In the genomic region with DNA sequence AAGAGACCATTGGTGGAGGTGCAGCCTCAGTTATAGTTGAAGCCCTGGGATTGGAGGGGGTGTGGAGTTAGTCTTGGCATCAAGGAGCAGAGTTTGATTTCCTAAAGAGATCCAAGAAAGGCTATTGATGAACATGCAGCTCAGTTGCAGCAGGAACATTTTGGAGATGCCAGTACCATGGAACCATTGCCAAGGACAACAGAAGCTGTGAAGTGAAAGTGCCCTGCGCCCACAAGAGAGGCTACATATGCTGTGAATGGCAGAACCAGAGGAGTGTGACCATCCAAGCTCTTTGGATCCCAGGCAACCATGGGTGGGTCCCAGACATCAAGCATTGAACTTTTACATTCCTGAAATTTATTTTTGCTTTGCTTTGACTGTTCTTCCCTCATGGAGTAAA, we compare ENCODE assay signal across 18 mouse cellular contexts.
DNase-seq lines count a peak whose midpoint lies in the region; ATAC-seq lines count a peak whose summit lies in the region.
"Had no signal": no experiment of that assay in that cellular context is flagged by ENCODE, and none has a peak within 500 bp of the region (broad histone marks: within the 10 kb centered on the region; RNA-seq: fewer than 3 reads in every experiment).

No protein-coding gene starts in this region.

- ATAC-seq in CD4-positive, CD25-positive, alpha-beta regulatory T cell, adult 4 months: no peak
- ATAC-seq: forebrain, embryonic 15.5 days; hindbrain, postnatal 0 days; inflammation-experienced regulatory T-cells, adult 6 months; Patski had no signal

- DNase-seq in layer of hippocampus, adult 8-10 months (ENCODE audit: low spot score in 2 of 2): peak; percentile 14 to 19
- no peak for DNase-seq in layer of hippocampus, adult 9-10 months (ENCODE audit: low spot score)
- DNase-seq in brain, adult 2 months (ENCODE audit: low read depth, low spot score): peak; percentile 31
- peak; percentile 24 for DNase-seq in layer of hippocampus, adult 9-11 months
- no peak for DNase-seq in heart, postnatal 4 days
- DNase-seq: adrenal gland, adult 2 months; adrenal gland, postnatal 14 days; cerebellum, adult 18-20 months; cerebellum, adult 9-10 months; gastrocnemius, postnatal 25 days; heart, adult 18-20 months; heart, postnatal 10 days; heart, postnatal 36 days had no signal

Comparison
In these comparisons a context has a peak if more than half of its experiments do, and no peak if none do; other contexts are left out.
1. DNase-seq: peak in layer of hippocampus, adult 8-10 months (2 of 2), brain, adult 2 months (single experiment) and layer of hippocampus, adult 9-11 months (single experiment); none in layer of hippocampus, adult 9-10 months (single experiment) and heart, postnatal 4 days (single experiment).